Mouse (Mus musculus) forebrain, embryonic 16.5 days (tissue): Measurements from ENCODE around the gene Pon3. TPM values are rescaled to one million over a fixed set of nuclear protein-coding genes. Genes with fewer than 3 reads are reported as not detected.

Experiments
- ATAC-seq: fragments of 200-750 bp; cut with Nextera tagmentation; 2 replicates; pipeline ENCODE4 v1.8.0; 2017; ENCODE audit warnings: mild to moderate bottlenecking, moderate library complexity
- H3K27ac ChIP-seq: fragments of 300-500 bp; sonication (generic); 2 replicates; pipeline ENCODE4 v1.5.1; 2014; ENCODE audit warnings: low read length, control low read depth
- H3K27me3 ChIP-seq: fragments of 300-500 bp; sonication (generic); replicated peaks from 2 replicates; pipeline ENCODE4 v1.6.1; 2014; ENCODE audit warnings: low read length; ENCODE audit not compliant: control insufficient read depth, insufficient read depth
- H3K36me3 ChIP-seq: fragments of 300-500 bp; sonication (generic); 2 replicates; pipeline ENCODE4 v1.6.1; 2014; ENCODE audit not compliant: control insufficient read depth, insufficient read depth
- H3K4me1 ChIP-seq: fragments of 300-500 bp; sonication (generic); replicated peaks from 2 replicates; pipeline ENCODE4 v1.6.1; 2014; ENCODE audit warnings: low read length; ENCODE audit not compliant: control insufficient read depth, insufficient read depth
- H3K4me2 ChIP-seq: fragments of 300-500 bp; sonication (generic); 2 replicates; pipeline ENCODE4 v1.6.1; 2014; ENCODE audit warnings: mild to moderate bottlenecking, low read length, control low read depth
- H3K4me3 ChIP-seq: fragments of 300-500 bp; sonication (generic); replicated peaks from 2 replicates; pipeline ENCODE4 v1.5.1; 2014; ENCODE audit warnings: mild to moderate bottlenecking, low read length, control low read depth
- H3K9ac ChIP-seq: fragments of 300-500 bp; sonication (generic); replicated peaks from 2 replicates; pipeline ENCODE4 v1.6.1; 2014; ENCODE audit warnings: low read depth, low read length, control low read depth
- H3K9me3 ChIP-seq: fragments of 300-500 bp; sonication (generic); 2 replicates; pipeline ENCODE4 v1.6.1; 2016; ENCODE audit warnings: low read length; ENCODE audit not compliant: control insufficient read depth
- WGBS: fragments of 180-500 bp; shearing (Covaris S2); extraction: QIAGEN DNeasy Blood & Tissue Kit; methylation state at CpG from one replicate; pipeline ENCODE4 v1.1.7; 2014; 5-methylcytosine and 5-hydroxymethylcytosine counted together
- polyA plus RNA-seq: library from polyadenylated mRNA; unstranded; fragments of >200 nt; fragmentation: Nextera tagmentation; extraction: Ambion mirVana; gene quantifications from 2 replicates; pipeline ENCODE4 v1.2.1, GENCODE M21; 2015

Gene Pon3
- polyA plus RNA-seq, 1 experiment from 2014 or later, result 2.6 TPM

GRCm38 (mm10) chr6:5263250-5263999, 7.3 kb upstream of the Pon3 start:
- no peaks in the 10 kb centered on the region for H3K27me3 ChIP-seq
- WGBS, result 82% methylated on average over 8 of the region's 8 CpGs
- ATAC-seq, result no peak

GRCm38 (mm10) chr6:5262322-5263249, 6.5 kb upstream of the Pon3 start:
- H3K9ac ChIP-seq, result no peak overlapping the region
- H3K4me3 ChIP-seq, result no peak overlapping the region
- H3K4me1 ChIP-seq, result no peaks in the 10 kb centered on the region
- no peaks in the 10 kb centered on the region for H3K36me3 ChIP-seq
- ATAC-seq, result no peak
- H3K27ac ChIP-seq, result no peak overlapping the region
- no peaks in the 10 kb centered on the region for H3K9me3 ChIP-seq
- WGBS, result 86% methylated on average over 9 of the region's 10 CpGs
- no peak overlapping the region for H3K4me2 ChIP-seq
- H3K27me3 ChIP-seq, result no peaks in the 10 kb centered on the region

More at GRCm38 (mm10) chr6:5263250-5263999, 7.3 kb upstream of the Pon3 start:
- Histone ChIP-seq H3K4me2 (no peak overlapping the region), H3K4me3 (no peak overlapping the region), H3K4me1 (no peaks in the 10 kb centered on the region), H3K9ac (no peak overlapping the region), H3K36me3 (no peaks in the 10 kb centered on the region), H3K27ac (no peak overlapping the region), H3K9me3 (no peaks in the 10 kb centered on the region)

DNA sequence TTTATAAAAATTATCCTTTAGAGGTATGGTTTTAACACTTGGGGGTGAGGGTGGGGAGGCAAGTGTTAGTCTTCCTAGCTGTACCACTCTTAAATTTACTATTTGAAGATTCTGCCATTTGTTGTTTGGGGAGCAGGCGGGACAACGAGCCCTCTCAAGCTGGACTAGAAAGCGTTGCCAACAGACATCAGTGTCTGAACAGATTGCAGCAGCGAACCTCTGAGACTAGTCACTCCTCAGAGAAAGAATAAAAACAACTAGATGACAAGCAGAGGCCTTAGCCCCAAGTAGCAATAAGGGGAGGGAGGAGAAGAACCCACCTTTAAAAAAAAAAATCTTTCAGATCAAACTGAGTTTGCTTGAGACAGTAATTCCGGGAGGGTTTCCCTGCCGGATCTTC, 795 bp downstream of the Pon3 start:
- peak overlapping the region; percentile 48; the same call in 1 of the 2 replicates for H3K4me2 ChIP-seq
- peaks cover 9% of the 10 kb centered on the region for H3K4me1 ChIP-seq
- no peaks in the 10 kb centered on the region for H3K36me3 ChIP-seq
- no peak overlapping the region for H3K4me3 ChIP-seq
- H3K9me3 ChIP-seq, result no peaks in the 10 kb centered on the region
- peak; percentile 57; the same call in 1 of the 2 replicates for ATAC-seq
- no peak overlapping the region for H3K9ac ChIP-seq
- H3K27me3 ChIP-seq, result no peaks in the 10 kb centered on the region
- H3K27ac ChIP-seq, result no peak overlapping the region; the same call in 1 of the 2 replicates
- 49% methylated on average over 6 of the region's 6 CpGs for WGBS

DNA sequence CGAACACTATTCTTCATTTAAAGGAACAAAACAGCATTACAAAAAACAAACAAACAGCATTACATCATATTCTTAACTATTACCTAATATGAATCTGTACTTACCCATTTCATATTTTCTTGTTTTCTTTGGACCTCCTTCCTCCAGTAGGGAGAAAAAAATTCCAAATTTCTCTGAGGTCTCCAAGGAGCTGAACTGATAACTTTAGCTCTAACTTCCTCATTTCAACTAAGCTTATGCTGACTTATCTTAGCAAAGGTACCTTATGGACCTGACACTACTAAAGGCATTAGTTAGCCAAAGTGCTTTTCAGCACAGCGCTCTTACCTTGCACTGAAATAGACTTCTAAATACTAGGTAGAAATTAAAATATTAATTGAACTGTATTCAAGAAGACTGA, 1.2 kb downstream of the Pon3 start:
- ATAC-seq, result no peak
- no peaks in the 10 kb centered on the region for H3K36me3 ChIP-seq
- no peak overlapping the region for H3K4me3 ChIP-seq

GRCm38 (mm10) chr6:5245926-5246325, 10.2 kb downstream of the Pon3 start:
- no peaks in the 10 kb centered on the region for H3K36me3 ChIP-seq
- no peak overlapping the region for H3K9ac ChIP-seq
- H3K27me3 ChIP-seq, result no peaks in the 10 kb centered on the region
- H3K4me1 ChIP-seq, result no peaks in the 10 kb centered on the region
- no peaks in the 10 kb centered on the region for H3K9me3 ChIP-seq
- no peak for ATAC-seq
- 89% methylated on average over 6 of the region's 6 CpGs for WGBS
- H3K4me2 ChIP-seq, result no peak overlapping the region
- no peak overlapping the region for H3K27ac ChIP-seq
- no peak overlapping the region for H3K4me3 ChIP-seq

More for the DNA sequence above, 1.2 kb downstream of the Pon3 start:
- no peak overlapping the region for H3K27ac ChIP-seq
- no peaks in the 10 kb centered on the region for H3K27me3 ChIP-seq
- no peak overlapping the region for H3K4me2 ChIP-seq
- H3K4me1 ChIP-seq, result peaks cover 9% of the 10 kb centered on the region
- H3K9me3 ChIP-seq, result no peaks in the 10 kb centered on the region
- WGBS, result 94% methylated on average over 2 of the region's 2 CpGs
- H3K9ac ChIP-seq, result no peak overlapping the region

DNA sequence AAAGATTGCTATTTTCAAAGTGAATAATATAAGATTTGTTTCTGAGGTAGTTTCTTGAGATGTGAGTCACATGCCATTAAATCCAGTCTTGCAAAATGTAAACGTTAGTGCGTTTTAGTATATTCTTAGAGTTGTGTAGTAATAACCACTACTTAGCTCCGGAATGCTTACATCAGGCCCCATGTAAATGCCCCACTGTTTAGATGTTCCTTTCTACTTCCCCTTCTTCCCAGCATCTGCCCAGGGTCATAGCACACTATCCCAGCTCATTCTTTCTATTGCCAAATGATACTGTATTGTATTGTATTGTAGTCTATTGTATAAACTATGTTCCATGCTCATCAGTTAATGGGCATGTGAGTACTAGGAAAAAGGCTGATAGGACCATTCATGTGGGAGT, 17.3 kb downstream of the Pon3 start:
- no peak overlapping the region for H3K4me3 ChIP-seq
- H3K4me1 ChIP-seq, result no peaks in the 10 kb centered on the region
- H3K27me3 ChIP-seq, result no peaks in the 10 kb centered on the region
- H3K4me2 ChIP-seq, result no peak overlapping the region
- H3K9ac ChIP-seq, result no peak overlapping the region
- no peaks in the 10 kb centered on the region for H3K36me3 ChIP-seq
- 92% methylated on average over 3 of the region's 3 CpGs for WGBS
- ATAC-seq, result no peak
- no peaks in the 10 kb centered on the region for H3K9me3 ChIP-seq
- H3K27ac ChIP-seq, result no peak overlapping the region

GRCm38 (mm10) chr6:5237510-5237909, 18.6 kb downstream of the Pon3 start:
- H3K9ac ChIP-seq, result no peak overlapping the region
- H3K27me3 ChIP-seq, result no peaks in the 10 kb centered on the region
- no peak overlapping the region for H3K4me3 ChIP-seq
- H3K4me1 ChIP-seq, result no peaks in the 10 kb centered on the region
- no peak for ATAC-seq
- H3K27ac ChIP-seq, result no peak overlapping the region
- H3K36me3 ChIP-seq, result no peaks in the 10 kb centered on the region
- 95% methylated on average over 4 of the region's 4 CpGs for WGBS
- H3K4me2 ChIP-seq, result no peak overlapping the region
- no peaks in the 10 kb centered on the region for H3K9me3 ChIP-seq

DNA sequence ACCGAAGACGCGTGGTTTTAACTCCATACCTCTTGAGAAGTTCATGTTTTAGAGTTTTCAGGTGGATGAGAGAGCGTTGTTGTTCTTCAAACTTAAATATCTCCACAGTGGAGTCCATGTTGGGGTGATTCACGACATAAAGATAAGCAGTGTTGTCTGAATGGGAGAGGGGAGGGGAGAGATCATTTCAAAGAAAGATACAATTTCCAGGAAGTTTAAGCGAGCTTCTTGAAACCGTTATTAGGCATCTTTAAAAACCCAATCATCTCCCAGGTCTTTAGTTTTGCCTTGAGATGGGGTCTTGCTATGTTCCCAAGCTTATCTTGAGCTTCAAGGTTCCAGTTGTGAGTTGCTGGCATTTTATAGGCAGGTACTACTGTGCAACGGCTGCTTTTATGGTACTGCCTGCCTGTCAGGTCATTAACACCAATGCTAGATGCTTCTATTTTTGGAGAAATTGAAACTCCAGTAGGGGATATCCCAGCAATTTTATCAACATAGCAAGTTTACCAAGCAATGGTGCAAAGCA, 19.2 kb downstream of the Pon3 start:
- Histone ChIP-seq H3K4me3 (no peak overlapping the region), H3K27ac (no peak overlapping the region), H3K36me3 (no peaks in the 10 kb centered on the region), H3K4me1 (no peaks in the 10 kb centered on the region), H3K9me3 (no peaks in the 10 kb centered on the region), H3K9ac (no peak overlapping the region), H3K4me2 (no peak overlapping the region), H3K27me3 (no peaks in the 10 kb centered on the region)
- ATAC-seq, result no peak
- WGBS, result 77% methylated on average over 8 of the region's 8 CpGs

GRCm38 (mm10) chr6:5234563-5234962, 21.5 kb downstream of the Pon3 start:
- 81% methylated on average over 3 of the region's 3 CpGs for WGBS
- Histone ChIP-seq H3K36me3 (no peaks in the 10 kb centered on the region), H3K4me2 (no peak overlapping the region), H3K4me3 (no peak overlapping the region), H3K9me3 (no peaks in the 10 kb centered on the region), H3K27me3 (no peaks in the 10 kb centered on the region), H3K4me1 (no peaks in the 10 kb centered on the region), H3K9ac (no peak overlapping the region), H3K27ac (no peak overlapping the region)
- no peak for ATAC-seq
